Mouse (Mus musculus) kidney, adult 2 months (tissue): ENCODE measurements around the gene Plxnb1. TPM values are rescaled to one million over a fixed set of nuclear protein-coding genes. Genes with fewer than 3 reads are reported as not detected.

ENCODE experiments used
- DNase-seq: peaks from one replicate; pipeline ENCODE4 v3.0.0; 2021
- H3K27ac ChIP-seq: fragments of 200-500 bp; 2 replicates; pipeline ENCODE4 v1.5.1; 2012; ENCODE audit warnings: low read depth, low read length, control low read depth, inconsistent platforms; ENCODE audit not compliant: insufficient read depth
- H3K27me3 ChIP-seq: fragments of 200-500 bp; replicated peaks from 2 replicates; pipeline ENCODE4 v1.6.1; 2012; ENCODE audit warnings: mild to moderate bottlenecking, moderate library complexity, low read length, inconsistent platforms; ENCODE audit not compliant: control insufficient read depth, insufficient read depth
- H3K36me3 ChIP-seq: fragments of 200-500 bp; 2 replicates; pipeline ENCODE4 v1.6.1; 2012; ENCODE audit warnings: mild to moderate bottlenecking, moderate library complexity, low read length, inconsistent platforms; ENCODE audit not compliant: control insufficient read depth, insufficient read depth
- H3K4me1 ChIP-seq: fragments of 200-500 bp; 2 replicates; pipeline ENCODE4 v1.6.1; 2011; ENCODE audit warnings: low read length; ENCODE audit not compliant: control insufficient read depth, insufficient read depth
- H3K4me3 ChIP-seq: fragments of 200-500 bp; 2 replicates; pipeline ENCODE4 v1.5.1; 2011; ENCODE audit warnings: mild to moderate bottlenecking, low read depth, low read length, control low read depth; ENCODE audit not compliant: insufficient read depth
- CTCF ChIP-seq: fragments of 200-500 bp; conservative IDR thresholded peaks from 2 replicates; pipeline ENCODE4 v1.5.1; 2011; ENCODE audit warnings: low read depth, mild to moderate bottlenecking, control low read depth, low read length, moderate library complexity, mixed read lengths; ENCODE audit not compliant: insufficient read depth, insufficient read length
- POLR2A ChIP-seq: fragments of 200-500 bp; IDR thresholded peaks from one replicate; pipeline ENCODE4 v1.6.1; 2011; ENCODE audit warnings: low read depth, low read length, control low read depth
- WGBS: fragments of 180-500 bp; shearing (Covaris S2); methylation state at CpG from one replicate; pipeline ENCODE4 v1.1.7; 2018; 5-methylcytosine and 5-hydroxymethylcytosine counted together
- polyA plus RNA-seq: library from polyadenylated mRNA; depleted of rRNA; stranded (reverse); fragments of >200 nt; gene quantifications from 2 replicates; pipeline ENCODE4 v1.2.3, GENCODE M21; 2012

Gene Plxnb1
- polyA plus RNA-seq, 1 experiment: 16.7 TPM

GRCm38 (mm10) chr9:109084922-109085321, 10.3 kb upstream of the Plxnb1 start:
- TF ChIP-seq CTCF (peak; percentile 59), POLR2A (no peak)
- 18% methylated on average over 2 of the region's 2 CpGs for WGBS
- no peaks in the 10 kb centered on the region for H3K27me3 ChIP-seq
- no peak for DNase-seq
- H3K27ac ChIP-seq: no peak overlapping the region
- peaks cover 4% of the 10 kb centered on the region; the same call in 1 of the 2 replicates for H3K4me1 ChIP-seq
- H3K36me3 ChIP-seq: no peaks in the 10 kb centered on the region
- no peak overlapping the region for H3K4me3 ChIP-seq

DNA sequence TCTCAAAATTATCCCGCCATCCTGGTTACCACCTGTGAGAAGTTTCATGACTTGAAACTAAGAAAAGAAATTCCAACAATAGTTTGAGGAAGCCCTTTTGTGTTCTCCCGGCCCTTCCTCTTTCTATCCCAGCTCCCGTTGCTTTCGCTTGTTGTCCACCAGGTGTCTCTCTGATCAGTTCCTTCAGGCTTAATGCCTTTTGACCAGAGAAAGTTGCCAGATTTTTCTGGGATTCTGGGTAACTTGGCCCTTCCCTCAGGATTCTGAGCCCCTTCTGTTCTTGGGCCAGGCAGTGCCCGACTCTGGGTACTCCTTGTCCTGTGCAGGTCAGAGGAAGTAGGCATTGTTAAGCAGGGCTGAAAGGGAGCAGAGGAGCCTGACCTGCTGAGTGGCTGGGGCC, 7.2 kb upstream of the Plxnb1 start:
- no peaks in the 10 kb centered on the region for H3K27me3 ChIP-seq
- peak; percentile 52 for DNase-seq
- no peaks in the 10 kb centered on the region for H3K36me3 ChIP-seq
- H3K4me3 ChIP-seq: no peak overlapping the region
- no peak overlapping the region for H3K27ac ChIP-seq
- TF ChIP-seq CTCF (peak; percentile 61), POLR2A (no peak)
- H3K4me1 ChIP-seq: peaks cover 4% of the 10 kb centered on the region
- 9% methylated on average over 5 of the region's 5 CpGs for WGBS

DNA sequence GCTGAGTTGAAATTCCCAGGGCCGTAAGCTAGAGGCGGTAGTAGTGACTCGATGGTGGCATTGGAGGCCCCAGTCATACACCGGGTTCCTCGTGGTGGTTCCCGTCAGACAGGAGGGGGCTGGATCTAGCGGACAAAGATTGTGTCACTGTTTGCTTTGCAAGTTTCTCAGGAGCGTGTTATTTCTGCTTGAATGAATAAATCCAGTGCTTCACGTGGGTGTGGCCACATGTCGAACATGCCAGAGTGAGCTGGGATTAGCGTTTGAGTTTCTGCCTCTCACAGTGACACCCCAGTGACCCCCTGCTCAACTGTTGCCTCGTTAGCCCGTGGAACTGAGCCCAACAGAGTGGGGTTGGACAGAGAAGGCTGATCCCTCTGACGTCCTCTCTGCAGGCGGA, 4.7 kb upstream of the Plxnb1 start:
- H3K36me3 ChIP-seq: no peaks in the 10 kb centered on the region
- no peak for DNase-seq
- no peak overlapping the region for H3K27ac ChIP-seq
- TF ChIP-seq POLR2A (no peak), CTCF (no peak)
- H3K27me3 ChIP-seq: no peaks in the 10 kb centered on the region
- H3K4me3 ChIP-seq: no peak overlapping the region
- 52% methylated on average over 15 of the region's 15 CpGs for WGBS
- H3K4me1 ChIP-seq: peaks cover 16% of the 10 kb centered on the region

- peaks cover 16% of the 10 kb centered on the region for H3K4me1 ChIP-seq
- H3K36me3 ChIP-seq: no peaks in the 10 kb centered on the region
- WGBS: 81% methylated on average over 8 of the region's 8 CpGs
Observed at GRCm38 (mm10) chr9:109091802-109092201, 3.4 kb upstream of the Plxnb1 start.

GRCm38 (mm10) chr9:109092799-109093198, 2.4 kb upstream of the Plxnb1 start:
- Histone ChIP-seq H3K4me3 (no peak overlapping the region), H3K4me1 (peaks cover 16% of the 10 kb centered on the region), H3K27ac (no peak overlapping the region), H3K36me3 (no peaks in the 10 kb centered on the region), H3K27me3 (no peaks in the 10 kb centered on the region)
- peak; percentile 67 for DNase-seq
- no peak for TF ChIP-seq CTCF
- TF ChIP-seq POLR2A: no peak
- 51% methylated on average over 6 of the region's 6 CpGs for WGBS

More at GRCm38 (mm10) chr9:109091802-109092201, 3.4 kb upstream of the Plxnb1 start:
- Histone ChIP-seq H3K27me3 (no peaks in the 10 kb centered on the region), H3K27ac (no peak overlapping the region), H3K4me3 (no peak overlapping the region)
- TF ChIP-seq POLR2A (no peak), CTCF (no peak)
- no peak for DNase-seq

GRCm38 (mm10) chr9:109093786-109094552, 1.2 kb upstream of the Plxnb1 start:
- H3K4me1 ChIP-seq: peaks cover 21% of the 10 kb centered on the region
- H3K4me3 ChIP-seq: peak overlapping the region; percentile 83; the same call in 1 of the 2 replicates
- TF ChIP-seq POLR2A (no peak), CTCF (no peak)
- no peaks in the 10 kb centered on the region for H3K27me3 ChIP-seq
- no peaks in the 10 kb centered on the region for H3K36me3 ChIP-seq
- DNase-seq: peak; percentile 82
- WGBS: 12% methylated on average over 11 of the region's 11 CpGs
- peak overlapping the region; percentile 83 for H3K27ac ChIP-seq

DNA sequence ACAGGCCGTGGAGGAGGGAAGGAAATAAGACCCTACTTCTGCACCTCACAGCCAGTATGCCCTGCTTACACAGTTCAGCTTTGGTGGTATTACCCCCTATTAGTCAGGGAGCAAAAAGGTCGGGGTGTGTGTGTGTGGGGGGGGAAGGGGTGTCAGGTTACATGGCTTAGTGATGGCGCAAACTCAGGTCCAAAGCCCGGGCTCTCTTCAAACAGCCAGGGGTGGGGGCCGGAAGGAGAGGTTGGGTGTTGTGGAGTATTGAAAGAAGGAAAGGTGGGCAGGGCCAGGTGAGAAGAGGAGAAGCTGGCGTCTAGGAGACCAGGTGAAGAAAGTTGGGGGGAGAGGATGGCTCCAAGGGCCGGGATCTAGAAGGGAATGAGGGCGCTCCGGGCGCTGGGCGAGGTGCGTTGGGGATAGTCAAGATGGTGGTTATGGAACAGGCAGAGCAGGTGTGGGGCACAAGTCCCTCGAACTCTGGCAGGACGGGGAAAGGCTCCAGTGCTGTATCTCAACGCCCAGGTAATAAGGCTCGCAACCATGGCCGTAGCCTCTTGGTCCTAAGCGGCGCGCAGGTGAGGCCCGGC, 544 bp upstream of the Plxnb1 start:
- TF ChIP-seq CTCF (no peak), POLR2A (no peak)
- Histone ChIP-seq H3K4me3 (peak overlapping the region; percentile 83), H3K36me3 (no peaks in the 10 kb centered on the region), H3K27ac (peak overlapping the region; percentile 83), H3K4me1 (peaks cover 23% of the 10 kb centered on the region), H3K27me3 (no peaks in the 10 kb centered on the region)
- DNase-seq: peak; percentile 57
- WGBS: 5% methylated on average over 21 of the region's 21 CpGs
